Mouse (Mus musculus) hindbrain, embryonic 11.5 days (tissue): ENCODE measurements at regions not wholly inside any gene's neighbourhood (a gene's known extent, or its start where the extent isn't known, plus 50 kb on each side); places are given as distances from the start of the nearest gene placed in this dataset.
A peak's percentile ranks its signal among the peaks of the same experiment; 100 is the strongest.

Experiments used
- ATAC-seq: fragments of 200-750 bp; cut with Nextera tagmentation; 2 replicates; pipeline ENCODE4 v1.8.0; 2017; ENCODE audit warnings: mild to moderate bottlenecking, moderate TSS enrichment, moderate library complexity; ENCODE audit not compliant: low FRiP score
- DNase-seq: peaks from one replicate; pipeline ENCODE4 v3.0.0-alpha.2; 2015; ENCODE audit warnings: low spot score
- H3K27ac ChIP-seq: fragments of 300-500 bp; sonication (generic); 2 replicates; pipeline ENCODE4 v1.5.1; 2014; ENCODE audit warnings: mild to moderate bottlenecking, low read depth, low read length
- H3K27me3 ChIP-seq: fragments of 300-500 bp; sonication (generic); 2 replicates; pipeline ENCODE4 v1.6.1; 2014; ENCODE audit warnings: mild to moderate bottlenecking, low read length, moderate library complexity, mixed read lengths; ENCODE audit not compliant: control insufficient read depth, insufficient read depth
- H3K36me3 ChIP-seq: fragments of 300-500 bp; sonication (generic); 2 replicates; pipeline ENCODE4 v1.6.1; 2014; ENCODE audit warnings: mild to moderate bottlenecking, low read length, moderate library complexity, mixed read lengths; ENCODE audit not compliant: control insufficient read depth, insufficient read depth
- H3K4me1 ChIP-seq: fragments of 300-500 bp; sonication (generic); replicated peaks from 2 replicates; pipeline ENCODE4 v1.6.1; 2014; ENCODE audit warnings: low read length, mixed read lengths; ENCODE audit not compliant: control insufficient read depth, insufficient read depth
- H3K4me2 ChIP-seq: fragments of 300-500 bp; sonication (generic); replicated peaks from 2 replicates; pipeline ENCODE4 v1.6.1; 2014; ENCODE audit warnings: mild to moderate bottlenecking, low read depth, low read length
- H3K4me3 ChIP-seq: fragments of 300-500 bp; sonication (generic); 2 replicates; pipeline ENCODE4 v1.5.1; 2014; ENCODE audit warnings: low read depth, low read length
- H3K9ac ChIP-seq: fragments of 300-500 bp; sonication (generic); 2 replicates; pipeline ENCODE4 v1.6.1; 2014; ENCODE audit warnings: low read depth, low read length
- H3K9me3 ChIP-seq: fragments of 300-500 bp; sonication (generic); 2 replicates; pipeline ENCODE4 v1.6.1; 2016; ENCODE audit warnings: low read length; ENCODE audit not compliant: control insufficient read depth
- WGBS: fragments of 180-500 bp; shearing (Covaris S2); extraction: QIAGEN DNeasy Blood & Tissue Kit; methylation state at CpG from one replicate; pipeline ENCODE4 v1.1.7; 2014; 5-methylcytosine and 5-hydroxymethylcytosine counted together

GRCm38 (mm10) chr1:154007440-154007839, 107.4 kb upstream of the Teddm2 start:
- ATAC-seq (no peak), DNase-seq (no peak)
- no peak overlapping the region for H3K27ac ChIP-seq
- H3K36me3 ChIP-seq: no peaks in the 10 kb centered on the region
- H3K27me3 ChIP-seq: no peaks in the 10 kb centered on the region
- H3K4me2 ChIP-seq: no peak overlapping the region
- WGBS: 99% methylated on average over 3 of the region's 3 CpGs
- H3K4me3 ChIP-seq: no peak overlapping the region
- H3K9me3 ChIP-seq: no peaks in the 10 kb centered on the region
- H3K4me1 ChIP-seq: no peaks in the 10 kb centered on the region
- no peak overlapping the region for H3K9ac ChIP-seq

DNA sequence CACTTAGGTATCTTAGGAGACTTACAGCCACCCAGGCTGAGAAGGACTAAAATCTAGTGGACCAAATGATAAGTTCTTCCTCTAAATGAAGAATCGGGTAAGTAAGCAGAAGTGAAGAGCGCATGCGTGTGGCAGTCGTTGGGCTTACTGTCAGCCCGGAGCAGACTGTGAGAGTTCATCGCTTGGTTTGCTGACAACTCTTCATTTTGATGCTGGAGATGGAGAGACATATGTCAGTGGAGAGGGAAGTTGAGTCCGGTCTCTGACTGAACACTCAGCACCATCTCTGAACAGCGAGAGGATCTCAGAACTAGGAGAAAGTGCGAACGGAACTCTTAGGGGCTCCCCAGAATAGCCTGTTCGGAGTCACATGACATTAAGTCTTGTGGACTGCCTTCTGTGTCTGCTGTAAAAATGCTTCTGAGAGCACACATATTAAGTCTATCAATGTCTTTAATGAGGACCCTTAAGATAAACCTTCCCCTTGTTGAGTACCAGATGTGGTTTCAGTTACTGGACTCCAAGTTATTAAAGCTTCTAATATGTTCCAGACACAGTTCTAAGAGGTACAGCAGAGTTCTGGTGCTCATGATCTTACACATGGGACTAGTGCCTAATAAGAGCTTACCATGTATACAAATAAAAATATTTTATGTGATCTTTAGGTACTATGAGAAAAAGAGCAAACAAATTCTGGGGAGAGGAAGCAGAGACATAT, 108.7 kb upstream of the Teddm2 start:
- H3K4me3 ChIP-seq: no peak overlapping the region
- no peak overlapping the region for H3K9ac ChIP-seq
- ATAC-seq (no peak), DNase-seq (no peak)
- H3K4me1 ChIP-seq: no peaks in the 10 kb centered on the region
- H3K27ac ChIP-seq: no peak overlapping the region
- no peaks in the 10 kb centered on the region for H3K36me3 ChIP-seq
- no peak overlapping the region for H3K4me2 ChIP-seq
- H3K9me3 ChIP-seq: no peaks in the 10 kb centered on the region
- 94% methylated on average over 11 of the region's 11 CpGs for WGBS
- no peaks in the 10 kb centered on the region for H3K27me3 ChIP-seq

DNA sequence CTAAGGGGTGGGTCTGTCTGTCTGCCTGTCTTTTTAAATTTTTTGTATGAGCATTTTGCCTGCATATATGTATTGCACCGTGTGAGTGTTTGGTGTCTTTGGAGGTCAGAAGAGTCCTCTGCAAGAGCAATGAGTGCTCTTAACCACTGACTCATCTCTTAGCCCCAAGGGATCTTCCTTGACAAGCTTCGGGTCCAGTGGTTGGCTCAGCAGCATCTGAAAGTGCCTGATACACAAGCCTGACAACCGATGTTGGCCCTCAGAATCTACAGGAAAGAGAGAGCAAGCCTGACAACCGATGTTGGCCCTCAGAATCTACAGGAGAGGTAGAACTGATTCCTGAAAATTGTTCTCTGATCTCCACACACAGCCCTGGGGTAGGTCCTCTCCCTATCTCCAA, 110.7 kb upstream of the Teddm2 start:
- no peak overlapping the region for H3K4me3 ChIP-seq
- no peak overlapping the region for H3K4me2 ChIP-seq
- H3K36me3 ChIP-seq: no peaks in the 10 kb centered on the region
- H3K27me3 ChIP-seq: no peaks in the 10 kb centered on the region
- no peak overlapping the region for H3K27ac ChIP-seq
- no peak for ATAC-seq
- H3K4me1 ChIP-seq: no peaks in the 10 kb centered on the region
- H3K9me3 ChIP-seq: no peaks in the 10 kb centered on the region
- H3K9ac ChIP-seq: no peak overlapping the region
- 90% methylated on average over 4 of the region's 4 CpGs for WGBS
- no peak for DNase-seq

DNA sequence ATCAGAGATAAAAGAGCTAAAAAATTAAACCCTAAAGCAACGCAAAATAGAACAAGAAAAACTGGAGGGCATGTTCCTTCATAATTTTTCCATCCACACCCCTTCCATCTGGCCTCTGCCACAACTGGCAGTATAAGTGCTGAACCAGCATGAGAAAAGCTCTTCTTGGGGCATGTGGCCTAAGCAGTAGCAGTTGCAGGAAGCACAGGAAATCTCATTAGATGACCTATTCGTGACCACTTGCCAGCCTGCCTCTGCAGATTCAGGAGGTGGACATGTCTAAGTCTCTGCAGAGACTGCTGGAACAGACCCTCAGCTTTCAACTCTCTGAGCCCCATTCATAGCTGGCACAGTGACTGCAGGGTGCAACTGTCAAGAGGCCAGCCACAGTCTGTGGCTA, 116.5 kb upstream of the Teddm2 start:
- WGBS: 73% methylated on average over 2 of the region's 2 CpGs
- Histone ChIP-seq H3K9me3 (no peaks in the 10 kb centered on the region), H3K4me2 (no peak overlapping the region), H3K9ac (no peak overlapping the region), H3K4me3 (no peak overlapping the region), H3K27me3 (no peaks in the 10 kb centered on the region), H3K4me1 (no peaks in the 10 kb centered on the region), H3K27ac (no peak overlapping the region), H3K36me3 (no peaks in the 10 kb centered on the region)
- ATAC-seq (no peak), DNase-seq (no peak)

GRCm38 (mm10) chr1:154018241-154018640, 118.2 kb upstream of the Teddm2 start:
- no peak overlapping the region for H3K4me3 ChIP-seq
- H3K27me3 ChIP-seq: no peaks in the 10 kb centered on the region
- H3K9me3 ChIP-seq: no peaks in the 10 kb centered on the region
- no peak for DNase-seq
- H3K36me3 ChIP-seq: no peaks in the 10 kb centered on the region
- WGBS: 93% methylated on average over 6 of the region's 6 CpGs
- no peak overlapping the region for H3K4me2 ChIP-seq
- no peaks in the 10 kb centered on the region for H3K4me1 ChIP-seq
- H3K9ac ChIP-seq: no peak overlapping the region
- no peak overlapping the region for H3K27ac ChIP-seq
- ATAC-seq: no peak

GRCm38 (mm10) chr1:154024301-154024700, 124.3 kb upstream of the Teddm2 start:
- Histone ChIP-seq H3K27me3 (no peaks in the 10 kb centered on the region), H3K9ac (no peak overlapping the region), H3K4me1 (no peaks in the 10 kb centered on the region), H3K36me3 (no peaks in the 10 kb centered on the region), H3K27ac (no peak overlapping the region), H3K9me3 (no peaks in the 10 kb centered on the region), H3K4me3 (no peak overlapping the region), H3K4me2 (no peak overlapping the region)
- ATAC-seq: no peak
- DNase-seq: no peak
- 82% methylated on average over 3 of the region's 3 CpGs for WGBS

DNA sequence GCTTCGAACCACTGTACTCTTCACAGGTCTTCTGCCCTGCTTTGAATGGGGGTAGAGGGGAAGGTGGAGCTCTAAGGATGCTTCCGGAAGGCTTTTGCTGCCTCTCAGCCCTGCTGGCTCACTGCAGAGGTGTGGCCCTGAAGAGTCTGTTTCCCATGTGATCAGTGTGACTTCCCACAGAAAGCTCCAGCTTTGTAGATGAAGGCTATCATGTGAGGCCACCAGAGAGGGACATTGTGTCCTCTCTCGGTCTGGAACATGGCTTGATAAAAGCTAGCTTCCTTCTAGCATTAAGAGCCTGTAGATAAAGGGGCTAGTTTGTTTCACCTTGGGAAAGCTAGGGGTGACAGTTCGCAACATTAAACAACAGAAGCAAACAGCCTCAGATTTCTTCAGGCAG, 127.3 kb upstream of the Teddm2 start:
- no peak overlapping the region for H3K4me3 ChIP-seq
- no peak overlapping the region for H3K27ac ChIP-seq
- no peak overlapping the region for H3K4me2 ChIP-seq
- no peaks in the 10 kb centered on the region for H3K27me3 ChIP-seq
- 93% methylated on average over 4 of the region's 4 CpGs for WGBS
- no peak overlapping the region for H3K9ac ChIP-seq
- DNase-seq (no peak), ATAC-seq (no peak)
- H3K36me3 ChIP-seq: no peaks in the 10 kb centered on the region
- H3K4me1 ChIP-seq: no peaks in the 10 kb centered on the region
- no peaks in the 10 kb centered on the region for H3K9me3 ChIP-seq

DNA sequence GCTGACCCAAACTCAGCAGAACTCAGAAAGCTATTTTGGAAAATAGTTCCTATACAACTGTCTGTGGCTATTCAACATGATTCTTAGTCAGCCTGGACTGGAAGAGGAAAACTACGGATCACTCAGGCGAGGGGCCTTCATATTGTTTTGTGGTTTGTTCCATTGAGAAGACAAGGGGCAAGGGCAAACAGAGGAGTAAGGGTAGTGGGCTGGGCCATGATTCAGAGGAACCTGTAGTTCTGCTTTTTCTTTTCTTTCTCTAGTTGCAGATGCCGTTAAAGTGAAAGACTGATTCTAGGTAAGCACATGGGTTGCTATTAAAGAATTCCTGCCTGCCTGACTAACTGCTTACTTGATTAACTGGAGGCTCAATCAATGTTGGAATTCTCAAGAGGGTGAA, 129.8 kb upstream of the Teddm2 start:
- H3K4me1 ChIP-seq: no peaks in the 10 kb centered on the region
- no peaks in the 10 kb centered on the region for H3K36me3 ChIP-seq
- no peaks in the 10 kb centered on the region for H3K9me3 ChIP-seq
- H3K9ac ChIP-seq: no peak overlapping the region
- WGBS: 78% methylated on average over 3 of the region's 3 CpGs
- ATAC-seq (no peak), DNase-seq (no peak)
- H3K4me3 ChIP-seq: no peak overlapping the region
- H3K27ac ChIP-seq: no peak overlapping the region
- no peak overlapping the region for H3K4me2 ChIP-seq
- H3K27me3 ChIP-seq: no peaks in the 10 kb centered on the region

DNA sequence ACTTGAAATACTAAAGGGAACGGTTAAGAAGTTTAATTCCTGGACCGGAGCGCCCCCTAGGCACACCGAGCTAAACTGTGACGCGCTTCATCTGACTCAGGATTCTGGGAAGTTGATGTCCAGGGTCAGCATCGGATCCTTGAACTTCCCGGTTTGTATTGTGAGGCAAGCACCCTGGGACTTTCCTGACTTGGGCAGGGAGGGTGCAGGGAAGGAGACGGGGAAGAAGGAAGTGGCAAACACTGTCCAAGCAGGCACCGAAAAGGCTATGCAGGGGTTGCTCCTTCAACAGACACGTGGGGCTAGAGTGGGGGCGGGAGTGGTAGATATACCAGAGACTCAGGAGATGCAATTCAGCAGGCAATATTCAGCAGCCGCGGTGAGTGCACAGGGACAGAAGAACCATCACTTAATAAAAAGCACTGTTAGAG, 132.7 kb upstream of the Teddm2 start:
- Histone ChIP-seq H3K4me1 (no peaks in the 10 kb centered on the region), H3K4me2 (no peak overlapping the region), H3K9ac (no peak overlapping the region), H3K27me3 (no peaks in the 10 kb centered on the region), H3K9me3 (no peaks in the 10 kb centered on the region), H3K4me3 (no peak overlapping the region), H3K36me3 (no peaks in the 10 kb centered on the region), H3K27ac (no peak overlapping the region)
- 20% methylated on average over 14 of the region's 14 CpGs for WGBS
- ATAC-seq: no peak
- peak; percentile 78 for DNase-seq
